Mouse (Mus musculus) stomach, postnatal 0 days (tissue): ENCODE measurements around the gene Map3k9.

Experiments
- CTCF ChIP-seq: IDR thresholded peaks from 2 replicates; pipeline ENCODE4 v1.5.1; 2016; ENCODE audit warnings: antibody characterized with exemption, low read depth, mild to moderate bottlenecking, moderate library complexity
- EP300 ChIP-seq: optimal IDR thresholded peaks from 2 replicates; pipeline ENCODE3; 2016; ENCODE audit warnings: antibody characterized with exemption

DNA sequence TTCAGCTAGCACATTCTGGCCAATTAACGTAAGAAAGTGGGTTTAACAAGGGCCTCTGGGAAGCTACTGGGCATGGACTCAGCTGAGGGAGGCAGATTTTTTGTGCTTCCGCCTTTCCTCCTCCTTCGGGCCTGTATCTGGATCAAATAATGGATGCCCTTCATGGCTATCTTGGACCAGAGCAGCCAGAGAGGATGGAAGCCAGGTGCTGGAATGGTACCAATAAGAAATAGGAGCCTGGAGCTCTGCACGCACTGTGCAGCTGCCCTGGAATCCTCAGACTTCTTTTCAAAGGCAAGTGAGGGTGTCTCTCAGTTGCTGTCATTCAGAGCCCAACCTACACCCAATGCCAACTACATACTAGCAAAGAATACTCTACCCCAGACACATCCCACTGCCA, 11.5 kb downstream of the Map3k9 start:
- TF ChIP-seq CTCF: no peak
- no peak for TF ChIP-seq EP300
